Mouse (Mus musculus) forebrain, embryonic 11.5 days (tissue): ENCODE data around the gene Pkp4. TPM values are rescaled to one million over a fixed set of nuclear protein-coding genes. Genes with fewer than 3 reads are reported as not detected.

Source experiments
- ATAC-seq: fragments of 200-750 bp; cut with Nextera tagmentation; replicated peaks from 2 replicates; pipeline ENCODE4 v1.8.0; 2017; ENCODE audit warnings: moderate TSS enrichment; ENCODE audit not compliant: low FRiP score
- DNase-seq: peaks from one replicate; pipeline ENCODE4 v3.0.0-alpha.2; 2017; ENCODE audit warnings: low spot score
- H3K27ac ChIP-seq: fragments of 300-500 bp; sonication (generic); 2 replicates; pipeline ENCODE4 v1.5.1; 2014; ENCODE audit warnings: low read depth, low read length
- H3K27me3 ChIP-seq: fragments of 300-500 bp; sonication (generic); 2 replicates; pipeline ENCODE4 v1.6.1; 2014; ENCODE audit warnings: mild to moderate bottlenecking, low read length, mixed read lengths; ENCODE audit not compliant: control insufficient read depth, insufficient read depth
- H3K36me3 ChIP-seq: fragments of 300-500 bp; sonication (generic); 2 replicates; pipeline ENCODE4 v1.6.1; 2014; ENCODE audit warnings: mild to moderate bottlenecking, low read length, moderate library complexity, mixed read lengths; ENCODE audit not compliant: control insufficient read depth, insufficient read depth
- H3K4me1 ChIP-seq: fragments of 300-500 bp; sonication (generic); replicated peaks from 2 replicates; pipeline ENCODE4 v1.6.1; 2014; ENCODE audit warnings: low read length, mixed read lengths; ENCODE audit not compliant: control insufficient read depth, insufficient read depth
- H3K4me2 ChIP-seq: fragments of 300-500 bp; sonication (generic); 2 replicates; pipeline ENCODE4 v1.6.1; 2014; ENCODE audit warnings: low read depth, mild to moderate bottlenecking, low read length, moderate library complexity, mixed read lengths; ENCODE audit not compliant: severe bottlenecking
- H3K4me3 ChIP-seq: fragments of 300-500 bp; sonication (generic); 2 replicates; pipeline ENCODE4 v1.5.1; 2014; ENCODE audit warnings: low read depth, low read length
- H3K9ac ChIP-seq: fragments of 300-500 bp; sonication (generic); 2 replicates; pipeline ENCODE4 v1.6.1; 2014; ENCODE audit warnings: low read length
- H3K9me3 ChIP-seq: fragments of 300-500 bp; sonication (generic); 2 replicates; pipeline ENCODE4 v1.6.1; 2016; ENCODE audit warnings: low read length, mixed read lengths; ENCODE audit not compliant: control insufficient read depth
- WGBS: fragments of 180-500 bp; shearing (Covaris S2); extraction: QIAGEN DNeasy Blood & Tissue Kit; methylation state at CpG from one replicate; pipeline ENCODE4 v1.1.7; 2014; 5-methylcytosine and 5-hydroxymethylcytosine counted together
- polyA plus RNA-seq: library from polyadenylated mRNA; unstranded; fragments of >200 nt; fragmentation: Nextera tagmentation; extraction: Ambion mirVana; gene quantifications from 2 replicates; pipeline ENCODE4 v1.2.1, GENCODE M21; 2014

The Pkp4 gene
- polyA plus RNA-seq, 1 experiment from 2014 or later = 24.5 TPM

DNA sequence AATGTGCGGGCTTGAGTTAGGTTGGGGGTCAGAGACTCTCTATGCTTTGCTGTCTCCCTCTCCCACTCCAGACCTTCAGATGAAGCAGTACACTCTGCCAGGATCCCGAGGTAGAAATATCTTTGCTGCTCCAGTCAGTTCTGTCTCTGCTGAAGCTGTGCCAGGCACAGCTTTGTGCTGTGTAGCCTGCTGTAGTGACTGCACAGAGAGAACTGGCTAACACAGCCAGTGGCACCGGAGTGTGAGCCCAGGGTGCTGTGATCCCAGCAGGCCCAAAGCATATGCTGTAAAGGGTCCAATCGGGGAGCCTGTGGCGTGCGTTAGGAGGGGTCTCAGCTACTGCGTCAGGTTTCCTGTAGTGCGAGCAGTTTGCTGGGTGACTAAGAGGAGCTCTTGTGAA, 27.7 kb downstream of the Pkp4 start:
- WGBS = 90% methylated on average over 8 of the region's 8 CpGs
- Histone ChIP-seq H3K36me3 (no peaks in the 10 kb centered on the region), H3K9ac (no peak overlapping the region), H3K4me1 (no peaks in the 10 kb centered on the region), H3K9me3 (no peaks in the 10 kb centered on the region), H3K27ac (no peak overlapping the region), H3K27me3 (no peaks in the 10 kb centered on the region), H3K4me3 (no peak overlapping the region), H3K4me2 (no peak overlapping the region)
- no peak for ATAC-seq
- no peak for DNase-seq

DNA sequence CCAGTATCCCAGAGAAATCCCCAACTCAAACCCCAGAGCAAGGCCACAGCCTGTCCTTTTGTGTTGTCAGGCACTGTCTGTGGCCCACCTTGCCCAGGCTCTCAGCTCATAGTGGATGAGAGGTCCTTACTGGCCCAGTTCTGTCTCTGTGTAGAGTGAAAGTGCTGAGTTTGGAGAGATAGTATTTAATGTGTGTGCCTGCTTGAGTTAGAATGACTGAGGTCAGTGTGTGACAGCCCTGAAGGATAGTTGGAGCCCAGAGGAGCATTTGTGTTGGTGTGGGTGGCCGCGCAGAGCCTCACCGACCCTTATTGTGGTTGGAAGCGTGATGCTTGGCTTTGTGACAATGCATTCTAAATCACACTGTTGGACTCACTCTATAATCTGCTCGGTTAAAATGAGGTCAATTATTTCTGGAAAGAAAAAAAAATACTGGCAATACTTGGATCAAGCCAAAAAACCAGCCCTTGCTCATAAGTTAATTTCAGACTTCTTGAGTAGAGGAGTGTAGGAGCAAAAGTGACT, 29.1 kb downstream of the Pkp4 start:
- Histone ChIP-seq H3K36me3 (no peaks in the 10 kb centered on the region), H3K4me3 (no peak overlapping the region), H3K9me3 (no peaks in the 10 kb centered on the region), H3K27ac (no peak overlapping the region; the same call in 1 of the 2 replicates), H3K4me1 (no peaks in the 10 kb centered on the region), H3K4me2 (no peak overlapping the region), H3K27me3 (no peaks in the 10 kb centered on the region), H3K9ac (no peak overlapping the region)
- ATAC-seq = no peak
- WGBS = 91% methylated on average over 5 of the region's 5 CpGs
- DNase-seq = no peak

GRCm38 (mm10) chr2:59190186-59190585, 29.5 kb downstream of the Pkp4 start:
- H3K4me2 ChIP-seq = no peak overlapping the region
- ATAC-seq (no peak), DNase-seq (no peak)
- no peak overlapping the region for H3K4me3 ChIP-seq
- no peak overlapping the region for H3K27ac ChIP-seq
- H3K9me3 ChIP-seq = no peaks in the 10 kb centered on the region
- H3K9ac ChIP-seq = no peak overlapping the region
- H3K27me3 ChIP-seq = no peaks in the 10 kb centered on the region
- H3K36me3 ChIP-seq = no peaks in the 10 kb centered on the region
- no peaks in the 10 kb centered on the region for H3K4me1 ChIP-seq
- 90% methylated on average over 10 of the region's 10 CpGs for WGBS

GRCm38 (mm10) chr2:59191466-59191865, 30.8 kb downstream of the Pkp4 start:
- 91% methylated on average over 8 of the region's 8 CpGs for WGBS
- H3K4me1 ChIP-seq = no peaks in the 10 kb centered on the region
- DNase-seq (no peak), ATAC-seq (no peak)
- H3K9me3 ChIP-seq = no peaks in the 10 kb centered on the region
- no peaks in the 10 kb centered on the region for H3K27me3 ChIP-seq
- H3K36me3 ChIP-seq = no peaks in the 10 kb centered on the region
- H3K4me2 ChIP-seq = no peak overlapping the region
- no peak overlapping the region for H3K4me3 ChIP-seq
- H3K27ac ChIP-seq = no peak overlapping the region
- H3K9ac ChIP-seq = no peak overlapping the region

DNA sequence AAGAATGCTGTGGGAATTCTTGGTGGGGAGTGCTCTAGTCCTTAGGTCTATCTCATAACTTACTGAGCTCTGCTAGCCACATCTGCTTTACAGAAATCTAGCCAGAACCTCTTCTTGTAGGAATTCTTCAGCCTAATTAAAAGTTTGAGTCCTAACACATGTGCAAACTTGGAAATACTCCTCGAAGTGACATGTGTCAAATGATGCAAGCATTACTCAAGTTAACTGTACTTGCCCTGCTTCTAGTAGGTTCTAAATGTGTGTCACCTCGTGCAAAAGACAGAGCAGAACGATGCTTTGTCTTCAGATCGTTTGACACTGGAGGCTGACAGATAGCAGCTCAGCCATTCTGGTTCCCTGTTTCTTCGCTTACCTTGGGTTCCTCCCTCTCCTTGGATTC, 32.5 kb downstream of the Pkp4 start:
- DNase-seq (no peak), ATAC-seq (no peak)
- WGBS = 85% methylated on average over 5 of the region's 5 CpGs
- no peaks in the 10 kb centered on the region for H3K9me3 ChIP-seq
- H3K4me2 ChIP-seq = no peak overlapping the region
- H3K4me1 ChIP-seq = no peaks in the 10 kb centered on the region
- H3K36me3 ChIP-seq = no peaks in the 10 kb centered on the region
- H3K4me3 ChIP-seq = no peak overlapping the region
- no peaks in the 10 kb centered on the region for H3K27me3 ChIP-seq
- no peak overlapping the region for H3K27ac ChIP-seq
- no peak overlapping the region for H3K9ac ChIP-seq

GRCm38 (mm10) chr2:59197156-59197555, 36.5 kb downstream of the Pkp4 start:
- Histone ChIP-seq H3K36me3 (no peaks in the 10 kb centered on the region), H3K9me3 (no peaks in the 10 kb centered on the region), H3K27me3 (no peaks in the 10 kb centered on the region), H3K4me2 (no peak overlapping the region), H3K4me3 (no peak overlapping the region), H3K9ac (no peak overlapping the region), H3K4me1 (no peaks in the 10 kb centered on the region), H3K27ac (no peak overlapping the region)
- 86% methylated on average over 4 of the region's 4 CpGs for WGBS
- DNase-seq (no peak), ATAC-seq (no peak)

GRCm38 (mm10) chr2:59199476-59199976, 38.9 kb downstream of the Pkp4 start:
- H3K4me2 ChIP-seq = no peak overlapping the region
- H3K9me3 ChIP-seq = no peaks in the 10 kb centered on the region
- WGBS = 95% methylated on average over 5 of the region's 5 CpGs
- H3K9ac ChIP-seq = no peak overlapping the region
- no peak for ATAC-seq
- no peaks in the 10 kb centered on the region for H3K4me1 ChIP-seq
- no peak for DNase-seq
- no peak overlapping the region for H3K4me3 ChIP-seq
- no peak overlapping the region for H3K27ac ChIP-seq
- no peaks in the 10 kb centered on the region for H3K36me3 ChIP-seq
- no peaks in the 10 kb centered on the region for H3K27me3 ChIP-seq

GRCm38 (mm10) chr2:59200511-59200910, 39.9 kb downstream of the Pkp4 start:
- no peak overlapping the region for H3K4me3 ChIP-seq
- no peak overlapping the region for H3K4me2 ChIP-seq
- DNase-seq = no peak
- H3K4me1 ChIP-seq = no peaks in the 10 kb centered on the region
- no peak overlapping the region for H3K27ac ChIP-seq
- H3K27me3 ChIP-seq = no peaks in the 10 kb centered on the region
- 84% methylated on average over 3 of the region's 3 CpGs for WGBS
- no peaks in the 10 kb centered on the region for H3K9me3 ChIP-seq
- H3K36me3 ChIP-seq = no peaks in the 10 kb centered on the region
- no peak overlapping the region for H3K9ac ChIP-seq
- no peak for ATAC-seq

GRCm38 (mm10) chr2:59202930-59203329, 42.3 kb downstream of the Pkp4 start:
- DNase-seq = no peak
- 86% methylated on average over 5 of the region's 5 CpGs for WGBS

More at GRCm38 (mm10) chr2:59202930-59203329, 42.3 kb downstream of the Pkp4 start:
- Histone ChIP-seq H3K4me1 (0 out of 2 replicates have a peak, but pooled peaks cover 4% of the 10 kb centered on the region), H3K9me3 (no peaks in the 10 kb centered on the region), H3K27me3 (no peaks in the 10 kb centered on the region), H3K27ac (no peak overlapping the region), H3K36me3 (no peaks in the 10 kb centered on the region), H3K4me2 (no peak overlapping the region), H3K9ac (no peak overlapping the region), H3K4me3 (no peak overlapping the region)
- ATAC-seq = no peak
